Mouse (Mus musculus) spleen, postnatal 36 days (tissue): Measurements from ENCODE around the gene N4bp2.
A peak's percentile ranks its signal among the peaks of the same experiment; 100 is the strongest.
"Not testable (repeated sequence)": the region's sequence is repeated elsewhere in the genome, so short reads cannot be mapped to it uniquely, and the experiment has no call there.

Source experiments
- DNase-seq, 2 experiments: peaks; one replicate each; pipeline ENCODE4 v3.0.0; 2022; ENCODE audit warnings: low spot score in 2 of 2, mixed read lengths in 1 of 2

N4bp2 gene

GRCm38 (mm10) chr5:65763088-65763915 is at the start of gene N4bp2:
TSS of gene N4bp2 (plus strand) at chr5:65763521.
- peak; percentile 82 to 86 for DNase-seq

DNA sequence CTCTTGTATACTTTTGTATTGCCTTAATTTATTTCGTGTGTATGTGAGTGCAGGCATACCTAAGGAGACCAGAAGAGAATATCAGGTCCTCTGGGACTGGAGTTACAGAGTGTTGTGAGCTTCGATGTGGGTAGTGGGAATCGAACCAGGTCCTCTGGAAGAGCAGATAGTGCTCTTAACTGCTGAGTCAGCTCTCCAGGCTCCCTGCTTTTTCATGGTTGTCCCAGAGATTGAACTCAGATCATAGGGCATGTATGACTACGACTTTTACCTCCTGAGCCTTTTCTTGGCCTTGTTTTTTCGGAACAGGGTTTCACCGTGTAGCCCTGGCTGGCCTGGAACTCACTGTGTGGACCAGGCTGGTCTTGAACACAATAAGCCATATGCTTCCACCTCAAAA is 48.2 kb upstream of the N4bp2 start:
- DNase-seq, result no peak

DNA sequence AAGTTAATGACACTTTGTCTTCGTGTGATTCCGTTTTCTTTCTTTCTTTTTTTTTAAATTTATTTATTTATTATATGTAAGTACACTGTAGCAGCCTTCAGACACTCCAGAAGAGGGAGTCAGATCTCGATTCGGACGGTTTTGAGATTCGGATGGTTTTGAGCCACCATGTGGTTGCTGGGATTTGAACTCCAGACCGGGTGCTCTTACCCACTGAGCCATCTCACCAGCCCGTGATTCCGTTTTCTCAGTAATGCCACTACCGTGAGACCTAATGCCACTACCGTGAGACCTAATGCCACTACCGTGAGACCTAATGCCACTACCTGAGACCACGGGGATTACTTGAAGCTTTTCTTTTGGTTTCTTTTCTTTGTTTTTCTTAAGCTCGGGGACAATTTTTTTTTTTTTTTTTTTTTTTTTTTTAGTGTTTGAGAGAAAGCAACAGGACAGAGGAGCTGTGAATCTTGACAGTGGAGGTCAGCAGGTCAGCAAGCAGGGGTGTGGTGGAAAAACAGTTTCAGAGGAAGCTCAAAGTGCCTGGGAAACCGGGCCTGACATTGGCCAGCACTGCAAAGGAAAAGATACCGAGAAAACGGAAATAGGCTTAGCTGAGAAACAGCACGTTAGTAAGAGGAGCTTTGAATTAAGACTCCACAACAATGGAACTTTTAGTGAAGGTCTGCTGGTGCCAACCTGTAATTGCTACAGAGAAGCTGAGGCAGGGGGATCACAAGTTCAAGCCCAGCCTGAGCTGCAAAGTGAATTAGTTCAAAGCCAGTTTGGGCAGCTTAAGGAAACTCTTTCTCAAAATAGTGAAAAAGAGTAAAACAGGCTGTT is 46.0 kb upstream of the N4bp2 start:
- no peak for DNase-seq

DNA sequence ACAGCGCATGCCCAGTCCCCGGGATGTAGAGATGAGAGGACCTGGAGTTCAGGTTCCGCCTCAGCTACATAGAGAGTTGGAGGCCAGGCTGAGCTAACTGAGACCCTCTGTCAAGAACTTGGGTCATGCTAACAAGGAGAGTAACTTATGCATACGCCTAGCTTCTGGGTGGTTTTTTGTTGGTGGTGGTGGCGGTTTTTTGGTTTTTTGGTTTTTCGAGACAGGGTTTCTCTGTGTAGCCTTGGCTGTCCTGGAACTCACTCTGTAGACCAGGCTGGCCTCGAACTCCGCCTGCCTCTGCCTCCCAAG is 45.5 kb upstream of the N4bp2 start:
- DNase-seq, result not testable (repeated sequence)

DNA sequence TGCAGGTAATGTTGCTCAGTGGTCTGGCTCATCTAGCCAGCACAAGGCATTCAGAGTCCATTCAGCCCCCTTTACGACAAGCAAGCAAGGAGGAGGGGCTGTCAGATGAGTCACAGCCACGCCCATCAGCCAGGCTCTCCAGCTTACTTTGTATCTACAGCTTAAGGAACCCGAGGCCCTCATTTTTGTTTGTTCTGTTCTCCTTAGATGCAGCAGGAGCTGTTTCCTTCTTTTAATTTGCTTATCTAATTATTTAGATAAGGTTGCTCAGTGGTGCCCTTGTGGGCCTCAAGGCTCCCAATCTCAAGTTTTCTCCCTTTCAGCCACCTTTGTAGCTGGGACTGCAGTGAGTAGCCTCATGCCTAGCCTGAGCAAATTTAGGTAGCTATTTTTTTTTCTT is 45.0 kb upstream of the N4bp2 start:
- DNase-seq, result no peak

- DNase-seq, result peak; percentile 88 to 91
These were observed 38.8 kb upstream of the N4bp2 start for GRCm38 (mm10) chr5:65724311-65725054.

- peak; percentile 51 to 71 for DNase-seq
These were observed 31.9 kb upstream of the N4bp2 start for GRCm38 (mm10) chr5:65731173-65732007.

- DNase-seq, result no peak
These were observed 27.7 kb upstream of the N4bp2 start for GRCm38 (mm10) chr5:65735601-65736000.

- DNase-seq, result no peak
These were observed 24.0 kb upstream of the N4bp2 start for GRCm38 (mm10) chr5:65739366-65739765.

DNA sequence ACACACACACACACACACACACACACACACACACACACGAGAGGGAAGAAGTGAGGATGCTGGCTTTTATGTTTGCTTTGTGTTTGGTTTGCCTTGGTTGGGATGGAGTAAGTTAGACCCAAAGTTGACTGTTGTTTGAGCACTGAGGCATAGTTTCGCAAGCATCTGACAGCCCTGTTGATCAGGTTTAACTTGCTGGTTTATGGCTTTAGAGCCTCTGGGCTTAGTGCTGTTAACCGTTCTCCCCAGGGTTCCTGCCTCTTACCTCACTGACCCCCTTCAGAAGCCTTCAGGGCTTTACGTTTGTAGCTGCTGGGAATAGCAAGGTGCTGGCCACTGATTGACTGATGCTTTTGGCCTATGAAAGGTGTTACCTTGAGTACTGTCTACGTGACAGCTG is 16.4 kb upstream of the N4bp2 start:
- DNase-seq, result no peak

DNA sequence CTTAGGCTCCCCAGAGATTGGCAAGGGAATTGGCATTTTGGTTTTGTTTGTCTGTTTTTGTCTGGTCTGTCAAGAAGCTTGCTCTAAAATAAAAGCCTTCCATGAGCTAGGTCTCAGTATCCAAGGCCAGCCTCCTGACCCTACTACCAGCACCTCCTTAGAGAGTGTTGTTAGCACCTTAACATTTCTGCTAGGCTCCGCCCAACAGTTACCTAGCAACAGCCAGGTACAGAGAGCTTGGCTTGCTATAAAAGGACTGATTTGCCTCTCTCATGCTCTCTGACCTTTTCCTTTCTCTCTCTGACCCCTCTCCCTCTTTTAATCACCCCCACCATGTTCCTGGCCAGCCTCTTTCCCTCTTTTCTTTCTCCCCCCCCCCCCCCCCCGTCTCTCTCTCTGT is 14.9 kb upstream of the N4bp2 start:
- DNase-seq, result no peak

DNA sequence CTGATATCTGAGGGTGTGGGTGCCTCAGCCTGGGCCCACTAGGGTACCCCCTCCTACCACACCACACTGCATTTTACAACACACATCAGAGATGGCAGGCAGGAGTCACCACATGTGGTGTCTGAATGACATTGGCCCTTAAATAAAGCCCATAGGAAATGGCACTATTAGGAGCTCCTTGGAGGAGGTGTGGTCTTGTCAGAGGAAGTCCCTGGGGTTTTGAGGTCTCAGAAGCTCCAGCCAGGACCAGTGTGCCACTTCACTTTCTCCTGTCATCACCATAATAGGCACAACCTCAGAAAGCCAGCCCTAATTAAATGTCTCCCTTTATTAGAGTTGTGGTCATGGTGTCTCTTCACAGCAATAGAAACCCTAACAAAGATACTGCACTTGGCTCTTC is 14.4 kb upstream of the N4bp2 start:
- DNase-seq, result no peak

DNA sequence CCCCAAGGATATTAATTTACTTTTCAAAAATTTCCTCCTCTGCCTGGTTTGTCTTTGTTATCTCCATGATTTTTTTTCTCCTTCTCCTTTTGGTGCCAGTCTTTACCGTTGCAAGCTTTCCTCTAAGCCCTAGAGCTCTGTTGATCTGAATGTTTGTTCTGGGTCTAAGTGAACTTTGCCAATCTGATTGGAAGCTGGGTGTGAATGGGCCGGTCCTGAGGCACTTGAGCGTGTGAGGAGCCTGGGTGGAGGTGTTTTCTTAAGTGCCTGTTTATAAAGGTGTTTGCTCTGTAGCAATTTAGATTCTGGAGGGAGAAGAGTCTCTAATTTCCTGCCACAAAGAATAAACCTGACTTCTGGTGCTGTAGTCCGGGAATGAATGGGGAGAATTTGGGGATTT is 11.3 kb upstream of the N4bp2 start:
- DNase-seq, result no peak

DNA sequence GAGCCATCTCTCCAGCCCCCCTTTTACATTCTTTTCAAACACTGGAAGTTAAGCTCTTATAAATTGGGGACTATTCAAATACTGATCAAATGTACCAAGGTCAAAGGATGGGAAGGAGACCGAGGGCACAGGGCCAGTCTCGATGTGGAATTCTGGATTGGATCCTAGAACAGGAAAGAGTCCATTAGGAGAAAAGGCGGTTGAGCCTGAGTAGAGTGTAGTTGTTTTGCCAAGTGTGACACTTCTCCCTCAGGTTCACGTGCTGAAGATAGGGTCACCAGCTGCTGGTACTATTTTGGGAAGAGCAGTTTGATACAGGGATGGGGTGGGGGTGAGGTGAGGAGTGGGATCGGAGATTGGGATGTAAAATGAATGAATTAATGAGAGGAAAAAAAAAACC is 7.5 kb upstream of the N4bp2 start:
- DNase-seq, result no peak

GRCm38 (mm10) chr5:65757110-65757509 is 6.2 kb upstream of the N4bp2 start:
- DNase-seq, result no peak

DNA sequence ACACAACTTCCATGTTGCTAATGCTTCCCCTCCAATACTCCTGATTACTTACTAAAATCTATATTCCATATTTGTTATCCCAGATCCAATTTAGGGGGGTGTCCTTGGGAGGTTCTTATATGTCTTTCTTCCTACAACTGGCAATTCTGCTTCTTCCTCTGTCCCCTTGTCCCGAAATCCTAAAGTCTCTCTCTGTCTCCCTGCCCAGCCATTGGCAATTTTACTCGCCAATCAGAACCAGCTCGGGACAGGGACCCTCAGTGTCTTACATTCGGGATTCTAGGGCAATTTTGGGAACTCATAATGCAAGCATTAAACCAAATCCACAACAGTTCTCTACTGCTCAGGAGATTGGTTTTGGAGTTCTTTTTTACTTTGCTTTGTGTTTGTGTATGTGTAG is 3.3 kb upstream of the N4bp2 start:
- DNase-seq, result no peak

GRCm38 (mm10) chr5:65760599-65760998 is 2.7 kb upstream of the N4bp2 start:
- no peak for DNase-seq

- no peak for DNase-seq
These were observed 2.3 kb upstream of the N4bp2 start for GRCm38 (mm10) chr5:65761020-65761419.

- DNase-seq, result no peak
These were observed 1.4 kb upstream of the N4bp2 start for GRCm38 (mm10) chr5:65761921-65762320.

GRCm38 (mm10) chr5:65762686-65763085 is 635 bp upstream of the N4bp2 start:
- DNase-seq, result no peak
